Mouse (Mus musculus): ENCODE measurements at regions not wholly inside any gene's neighbourhood (a gene's known extent, or its start where the extent isn't known, plus 50 kb on each side); places are given as distances from the start of the nearest gene placed in this dataset.

DNA sequence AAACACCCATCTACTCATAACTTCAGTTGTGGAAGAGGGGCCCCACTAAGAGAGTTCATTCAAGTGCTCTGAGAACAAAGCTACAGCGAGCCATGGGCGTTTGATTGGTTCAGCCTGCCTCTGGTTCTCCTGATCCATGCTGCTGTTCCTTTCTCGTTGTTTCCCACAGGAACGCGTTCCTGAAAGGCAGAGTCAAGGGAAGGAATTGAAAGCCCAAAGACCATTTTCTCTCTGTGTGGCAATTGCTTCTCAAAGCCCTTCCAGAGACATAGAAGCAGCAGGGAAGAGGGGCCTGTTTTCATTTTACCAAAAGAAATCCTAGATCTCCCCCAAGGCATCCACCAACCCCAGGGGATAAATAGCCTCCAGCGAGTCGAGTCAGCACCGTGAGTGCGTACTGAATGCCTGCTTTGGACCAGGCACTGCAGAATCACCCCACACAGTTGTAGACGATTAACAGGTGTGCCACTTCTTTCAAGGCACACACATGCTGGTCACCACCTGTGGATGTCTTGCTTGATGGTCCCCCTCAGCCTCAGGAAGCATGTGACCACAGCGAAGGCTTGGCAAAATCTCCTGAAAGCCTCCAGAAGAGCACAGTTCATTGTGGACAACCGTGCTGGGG lies 106.5 kb upstream of the Tsc22d1 start:
- no peaks in the 10 kb centered on the region for H3K27me3 ChIP-seq (replicated peaks)
- H3K4me1 ChIP-seq, result no peaks in the 10 kb centered on the region
- H3K9ac ChIP-seq, result peak overlapping the region; percentile 70
- peak overlapping the region; percentile 61 for H3K4me2 ChIP-seq
- H3K36me3 ChIP-seq, result no peaks in the 10 kb centered on the region
- WGBS, result 39% methylated on average over 12 of the region's 12 CpGs
- H3K27ac ChIP-seq (replicated peaks), result no peak overlapping the region
- ATAC-seq (ENCODE audit: extremely low read depth, insufficient number of reproducible peaks, low FRiP score, low TSS enrichment), result no peak
- no peaks in the 10 kb centered on the region for H3K9me3 ChIP-seq
- peak overlapping the region; percentile 33 for H3K4me3 ChIP-seq

DNA sequence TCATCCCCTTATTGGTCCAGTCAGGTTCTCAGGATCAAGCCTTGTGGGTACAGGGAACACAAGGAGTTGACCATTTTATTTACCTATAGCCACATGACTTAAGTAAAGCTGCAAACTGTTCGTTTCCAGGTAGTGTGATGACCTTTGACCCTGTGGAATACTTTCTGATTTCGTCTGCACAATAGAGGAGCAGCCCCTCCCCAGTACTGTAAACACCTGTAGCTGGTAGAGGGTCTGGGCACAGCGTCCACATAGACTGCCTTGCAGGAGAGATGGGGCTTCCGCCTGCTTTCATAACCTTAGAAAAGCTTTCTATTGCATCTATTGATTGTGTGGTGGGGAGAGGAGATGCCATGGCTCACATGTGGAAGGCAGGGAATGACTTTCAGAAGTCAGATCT lies 105.2 kb upstream of the Tsc22d1 start:
- H3K9ac ChIP-seq, result no peak overlapping the region
- no peaks in the 10 kb centered on the region for H3K27me3 ChIP-seq (replicated peaks)
- H3K9me3 ChIP-seq, result no peaks in the 10 kb centered on the region
- H3K36me3 ChIP-seq, result no peaks in the 10 kb centered on the region
- WGBS, result 65% methylated on average over 4 of the region's 4 CpGs
- no peak overlapping the region for H3K27ac ChIP-seq (replicated peaks)
- no peak for ATAC-seq (ENCODE audit: extremely low read depth, insufficient number of reproducible peaks, low FRiP score, low TSS enrichment)
- no peak overlapping the region for H3K4me3 ChIP-seq
- H3K4me2 ChIP-seq, result no peak overlapping the region
- H3K4me1 ChIP-seq, result no peaks in the 10 kb centered on the region

DNA sequence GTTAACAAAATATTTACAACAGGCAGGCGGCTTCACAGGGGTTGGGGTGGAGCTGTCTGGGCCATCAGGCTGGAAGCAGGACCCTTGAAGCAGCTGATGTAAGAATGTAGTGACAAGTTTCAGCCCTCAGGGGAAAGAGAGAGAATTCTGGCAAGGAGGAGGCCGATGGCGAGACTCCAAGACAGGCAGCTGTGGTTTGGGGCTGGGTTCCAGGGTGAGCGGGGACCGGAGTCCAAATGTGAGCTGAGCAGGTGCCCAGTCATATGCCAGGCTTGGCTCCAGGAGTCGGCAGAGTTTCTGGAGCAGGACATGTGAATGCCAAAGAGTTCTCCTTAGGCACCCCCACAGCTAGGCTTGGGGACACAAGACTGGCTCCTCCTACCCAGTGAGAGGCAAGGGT lies 104.5 kb upstream of the Tsc22d1 start:
- 64% methylated on average over 6 of the region's 6 CpGs for WGBS

DNA sequence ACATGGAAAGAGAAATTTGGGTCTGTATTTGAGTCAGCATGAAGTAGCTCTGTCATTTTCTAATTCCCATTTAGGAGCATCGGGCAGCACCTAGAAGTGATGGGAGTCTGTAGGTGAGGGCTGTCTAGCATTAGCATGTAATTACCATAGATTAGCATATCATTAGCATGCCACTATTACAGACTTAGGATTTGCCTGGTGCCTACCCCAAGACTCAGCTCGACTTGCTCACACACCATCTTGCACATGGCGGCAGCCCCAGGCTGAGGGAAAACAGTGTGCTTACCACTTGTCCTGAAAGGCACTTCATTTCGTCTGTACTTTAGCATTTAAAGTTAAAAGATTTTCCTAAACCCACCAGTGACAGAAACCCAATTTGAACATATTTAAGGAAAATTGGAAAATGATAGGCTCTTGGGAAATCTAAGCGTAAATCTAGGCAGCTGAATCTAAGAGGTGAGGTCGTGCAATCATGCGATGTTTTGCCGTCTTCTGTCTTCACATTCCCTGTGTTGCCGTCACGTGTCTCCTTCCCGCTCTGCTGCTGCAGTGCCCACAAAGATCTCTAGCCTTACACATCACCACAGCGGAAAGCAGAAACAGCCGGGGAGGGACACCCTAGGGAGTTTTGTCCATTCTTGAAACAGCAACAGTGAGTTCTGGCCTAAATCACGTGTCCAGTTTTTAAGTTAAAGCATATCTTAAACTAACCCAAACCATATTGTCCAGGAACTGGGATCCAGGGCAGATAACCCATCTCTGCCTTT lies 101.2 kb upstream of the Tsc22d1 start:
- no peak overlapping the region for H3K9ac ChIP-seq
- H3K4me1 ChIP-seq, result no peaks in the 10 kb centered on the region
- H3K36me3 ChIP-seq, result no peaks in the 10 kb centered on the region
- 67% methylated on average over 14 of the region's 14 CpGs for WGBS
- H3K9me3 ChIP-seq, result peaks cover 13% of the 10 kb centered on the region; the same call in 1 of the 2 replicates
- no peak overlapping the region for H3K4me2 ChIP-seq
- H3K4me3 ChIP-seq, result no peak overlapping the region
- no peak overlapping the region for H3K27ac ChIP-seq (replicated peaks)
- no peaks in the 10 kb centered on the region for H3K27me3 ChIP-seq (replicated peaks)
- no peak for ATAC-seq (ENCODE audit: extremely low read depth, insufficient number of reproducible peaks, low FRiP score, low TSS enrichment)

More for the DNA sequence above, 104.5 kb upstream of the Tsc22d1 start:
- ATAC-seq (ENCODE audit: extremely low read depth, insufficient number of reproducible peaks, low FRiP score, low TSS enrichment), result no peak
- Histone ChIP-seq H3K4me2 (no peak overlapping the region), H3K27me3 (replicated peaks) (no peaks in the 10 kb centered on the region), H3K9me3 (no peaks in the 10 kb centered on the region), H3K36me3 (no peaks in the 10 kb centered on the region), H3K9ac (no peak overlapping the region), H3K27ac (replicated peaks) (no peak overlapping the region), H3K4me3 (no peak overlapping the region), H3K4me1 (no peaks in the 10 kb centered on the region)

DNA sequence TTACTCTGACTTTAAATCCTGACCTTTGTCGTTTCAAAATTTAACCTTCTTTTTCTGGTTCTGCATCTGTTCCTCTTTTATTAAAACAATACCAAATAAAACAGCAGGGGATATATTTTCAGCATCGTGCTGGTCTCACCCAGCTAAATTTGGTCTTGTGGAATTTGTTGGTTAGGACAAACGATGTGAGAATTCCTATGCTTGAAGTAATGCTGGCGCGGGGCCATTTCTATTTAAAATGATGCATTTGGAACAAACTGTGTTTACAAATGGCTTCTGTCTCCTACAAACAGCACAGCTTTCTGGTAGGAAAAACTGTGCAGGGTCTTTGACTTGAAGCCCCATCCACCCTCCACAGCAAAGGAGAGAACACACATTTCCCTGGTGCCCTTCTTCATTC lies 96.3 kb upstream of the Tsc22d1 start:
- ATAC-seq (ENCODE audit: extremely low read depth, insufficient number of reproducible peaks, low FRiP score, low TSS enrichment), result no peak
- H3K4me1 ChIP-seq, result no peaks in the 10 kb centered on the region
- H3K9me3 ChIP-seq, result peaks cover 13% of the 10 kb centered on the region; the same call in 1 of the 2 replicates
- no peaks in the 10 kb centered on the region for H3K36me3 ChIP-seq
- H3K4me2 ChIP-seq, result no peak overlapping the region
- no peaks in the 10 kb centered on the region for H3K27me3 ChIP-seq (replicated peaks)
- H3K9ac ChIP-seq, result no peak overlapping the region
- WGBS, result 62% methylated on average over 5 of the region's 5 CpGs
- no peak overlapping the region for H3K27ac ChIP-seq (replicated peaks)
- H3K4me3 ChIP-seq, result no peak overlapping the region

DNA sequence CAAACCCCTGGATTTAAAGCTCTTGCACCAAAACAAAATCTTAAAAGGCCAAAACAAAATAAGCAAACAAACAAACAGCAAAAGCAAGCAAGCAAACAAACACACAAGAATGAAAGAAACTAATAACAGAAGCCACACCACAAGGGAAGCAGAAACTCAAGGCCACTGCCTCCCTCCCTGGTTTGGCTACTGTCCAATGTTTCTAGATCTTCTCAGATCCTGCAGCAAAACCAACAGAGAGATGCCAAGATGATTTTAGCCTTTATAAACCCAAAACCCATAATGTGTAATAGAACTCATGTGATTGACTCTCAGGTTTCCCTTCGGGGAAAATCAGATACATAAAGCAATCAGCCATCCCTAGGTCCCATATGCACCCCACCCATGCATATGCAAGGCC lies 90.5 kb upstream of the Tsc22d1 start:
- H3K4me3 ChIP-seq, result no peak overlapping the region
- no peaks in the 10 kb centered on the region for H3K27me3 ChIP-seq (replicated peaks)
- no peak overlapping the region for H3K27ac ChIP-seq (replicated peaks)
- H3K4me1 ChIP-seq, result no peaks in the 10 kb centered on the region
- no peaks in the 10 kb centered on the region for H3K9me3 ChIP-seq
- 88% methylated on average over 1 of the region's 1 CpGs for WGBS
- no peak overlapping the region for H3K4me2 ChIP-seq
- H3K9ac ChIP-seq, result no peak overlapping the region
- no peak for ATAC-seq (ENCODE audit: extremely low read depth, insufficient number of reproducible peaks, low FRiP score, low TSS enrichment)
- no peaks in the 10 kb centered on the region for H3K36me3 ChIP-seq

DNA sequence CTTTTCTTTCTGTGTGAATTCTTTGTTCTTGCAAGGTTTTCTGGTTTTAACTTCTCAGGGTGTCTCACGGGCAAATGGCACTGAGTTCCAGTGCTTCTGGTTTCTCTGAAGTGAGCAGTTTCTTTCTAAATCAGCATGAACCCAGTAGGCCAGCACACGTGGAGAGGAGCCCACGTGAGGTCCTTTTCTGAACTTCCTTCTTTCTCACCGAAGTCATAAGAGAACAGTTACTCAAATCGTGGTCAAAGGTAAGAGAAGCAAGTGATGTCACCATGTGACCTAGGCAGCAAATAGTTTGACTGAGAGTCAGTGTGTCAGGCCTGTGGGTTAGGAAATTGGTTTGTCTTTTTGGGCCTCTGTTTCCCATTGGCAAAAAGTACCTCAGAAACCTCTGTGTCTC lies 84.8 kb upstream of the Tsc22d1 start:
- H3K4me2 ChIP-seq, result no peak overlapping the region
- H3K9me3 ChIP-seq, result no peaks in the 10 kb centered on the region
- H3K4me3 ChIP-seq, result no peak overlapping the region
- no peak overlapping the region for H3K27ac ChIP-seq (replicated peaks)
- WGBS, result 72% methylated on average over 5 of the region's 5 CpGs
- ATAC-seq (ENCODE audit: extremely low read depth, insufficient number of reproducible peaks, low FRiP score, low TSS enrichment), result no peak
- no peaks in the 10 kb centered on the region for H3K27me3 ChIP-seq (replicated peaks)
- H3K36me3 ChIP-seq, result no peaks in the 10 kb centered on the region
- H3K4me1 ChIP-seq, result peaks cover 13% of the 10 kb centered on the region
- no peak overlapping the region for H3K9ac ChIP-seq

DNA sequence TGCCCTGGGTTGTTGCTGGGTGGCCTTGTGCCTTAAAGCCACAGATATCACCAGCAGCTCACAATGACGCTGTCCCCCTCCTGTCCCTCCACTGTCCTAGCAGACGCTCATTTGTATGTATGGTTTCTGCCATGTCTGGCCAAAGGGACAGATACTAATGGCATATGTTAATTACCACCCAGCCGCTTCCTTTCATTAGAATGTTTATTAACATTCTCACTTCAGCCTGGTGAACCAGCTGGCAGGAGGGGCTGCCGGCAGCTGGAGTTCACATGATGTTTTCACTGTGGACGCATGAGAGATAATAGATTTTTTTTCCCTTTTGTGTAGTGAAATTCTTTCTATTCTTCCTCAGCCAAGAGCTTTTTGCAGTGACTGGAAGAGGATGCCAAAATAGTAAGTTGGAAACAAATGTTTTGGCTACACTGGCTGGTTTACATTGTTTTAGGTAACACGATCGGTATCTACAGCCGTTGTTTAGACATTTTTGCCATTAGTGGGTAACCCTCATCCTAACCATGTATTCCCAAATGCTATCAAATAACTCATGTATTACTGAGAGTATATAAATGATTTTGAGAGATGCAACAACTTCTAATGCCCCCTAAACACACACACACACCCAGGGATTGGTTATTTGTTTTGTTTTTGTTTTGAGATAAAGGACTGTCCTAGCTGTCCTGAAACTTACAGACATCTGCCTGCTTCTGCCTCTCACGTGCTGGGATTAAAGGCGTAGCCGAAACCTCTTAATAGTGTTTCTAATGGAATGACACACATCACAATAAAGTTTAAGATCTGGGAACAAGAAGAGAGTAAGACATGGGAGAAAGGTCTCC lies 83.0 kb upstream of the Tsc22d1 start:
- Histone ChIP-seq H3K27me3 (replicated peaks) (no peaks in the 10 kb centered on the region), H3K4me3 (no peak overlapping the region), H3K4me2 (no peak overlapping the region), H3K9ac (no peak overlapping the region), H3K27ac (replicated peaks) (no peak overlapping the region), H3K9me3 (no peaks in the 10 kb centered on the region), H3K4me1 (peaks cover 13% of the 10 kb centered on the region), H3K36me3 (no peaks in the 10 kb centered on the region)
- WGBS, result 58% methylated on average over 11 of the region's 11 CpGs
- no peak for ATAC-seq (ENCODE audit: extremely low read depth, insufficient number of reproducible peaks, low FRiP score, low TSS enrichment)

DNA sequence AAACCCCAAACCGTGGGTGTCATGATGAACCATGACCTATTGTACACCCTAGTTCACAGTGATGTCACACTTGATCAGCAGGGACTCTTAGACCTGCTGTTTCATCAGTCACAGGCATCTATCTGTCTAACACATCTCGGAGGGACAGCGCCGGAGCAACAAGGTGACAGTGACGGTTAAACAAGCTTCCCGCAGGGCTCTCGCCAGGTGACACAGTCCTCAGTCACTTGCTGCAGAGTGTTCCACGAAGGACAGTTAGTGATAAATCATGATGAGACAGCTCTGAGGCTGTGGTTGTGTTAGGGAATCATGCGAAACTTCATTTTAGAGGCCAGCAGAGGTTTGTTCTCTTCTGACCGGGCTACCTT lies 82.4 kb upstream of the Tsc22d1 start:
- H3K9ac ChIP-seq, result no peak overlapping the region
- H3K27me3 ChIP-seq (replicated peaks), result no peaks in the 10 kb centered on the region
- ATAC-seq (ENCODE audit: extremely low read depth, insufficient number of reproducible peaks, low FRiP score, low TSS enrichment), result no peak
- 70% methylated on average over 10 of the region's 10 CpGs for WGBS
- no peak overlapping the region for H3K4me2 ChIP-seq
- H3K9me3 ChIP-seq, result no peaks in the 10 kb centered on the region
- H3K4me1 ChIP-seq, result peaks cover 13% of the 10 kb centered on the region
- no peak overlapping the region for H3K27ac ChIP-seq (replicated peaks)
- H3K36me3 ChIP-seq, result no peaks in the 10 kb centered on the region
- H3K4me3 ChIP-seq, result no peak overlapping the region

DNA sequence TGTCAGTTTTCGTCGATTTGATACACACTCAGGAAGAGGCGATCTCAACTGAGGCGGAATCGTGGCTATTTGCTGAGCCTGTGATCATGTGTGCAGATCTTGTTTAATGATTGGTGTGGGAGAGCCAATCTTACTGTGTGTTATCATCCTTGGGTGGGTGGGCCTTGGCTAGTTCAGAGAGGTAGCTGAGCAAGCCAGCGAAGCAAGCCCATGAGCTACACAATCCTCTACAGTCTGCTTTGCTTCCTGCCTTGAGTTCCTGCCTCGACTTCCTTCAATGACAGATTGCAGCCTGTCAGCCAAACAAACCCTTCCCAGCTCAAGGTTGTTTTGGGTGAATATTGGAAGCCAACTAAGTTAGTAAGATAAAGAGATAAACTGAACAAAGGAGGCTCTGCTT lies 74.0 kb upstream of the Tsc22d1 start:
- WGBS, result 77% methylated on average over 7 of the region's 7 CpGs
- Histone ChIP-seq H3K4me1 (no peaks in the 10 kb centered on the region), H3K4me2 (no peak overlapping the region), H3K9me3 (no peaks in the 10 kb centered on the region), H3K36me3 (no peaks in the 10 kb centered on the region), H3K27ac (replicated peaks) (no peak overlapping the region), H3K27me3 (replicated peaks) (no peaks in the 10 kb centered on the region; the same call in 1 of the 2 replicates), H3K9ac (no peak overlapping the region), H3K4me3 (no peak overlapping the region)
- no peak for ATAC-seq (ENCODE audit: extremely low read depth, insufficient number of reproducible peaks, low FRiP score, low TSS enrichment)

DNA sequence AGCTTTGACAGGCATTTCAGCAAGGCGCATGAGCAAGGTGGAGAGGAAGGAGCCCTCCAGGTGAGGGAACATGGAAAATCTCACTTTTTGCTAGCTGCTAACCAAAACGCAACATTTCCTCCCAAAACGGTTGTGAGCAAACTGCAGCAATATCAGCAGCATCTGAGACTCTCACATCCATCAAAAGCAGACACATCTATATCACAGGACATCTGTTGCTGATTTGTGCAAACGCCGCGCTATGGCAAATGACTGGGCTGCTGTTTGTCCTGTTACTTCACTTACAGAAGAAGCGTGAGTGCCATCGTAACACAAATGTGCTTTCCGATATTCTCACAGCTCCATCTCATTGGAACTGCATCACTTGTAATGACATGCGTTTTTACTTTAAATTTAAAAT lies 73.5 kb upstream of the Tsc22d1 start:
- Histone ChIP-seq H3K27ac (replicated peaks) (no peak overlapping the region), H3K36me3 (no peaks in the 10 kb centered on the region), H3K27me3 (replicated peaks) (no peaks in the 10 kb centered on the region; the same call in 1 of the 2 replicates), H3K4me1 (no peaks in the 10 kb centered on the region), H3K9me3 (no peaks in the 10 kb centered on the region), H3K4me2 (no peak overlapping the region), H3K4me3 (no peak overlapping the region), H3K9ac (no peak overlapping the region)
- no peak for ATAC-seq (ENCODE audit: extremely low read depth, insufficient number of reproducible peaks, low FRiP score, low TSS enrichment)
- WGBS, result 79% methylated on average over 10 of the region's 10 CpGs

Data from heart, embryonic 13.5 days (tissue).